Mouse (Mus musculus) megakaryocyte-erythroid progenitor cell, adult 5-6 weeks (primary cell): ENCODE results near the gene Gatd1. TPM values are rescaled to one million over a fixed set of nuclear protein-coding genes. Genes with fewer than 3 reads are reported as not detected.
A peak's percentile ranks its signal among the peaks of the same experiment; 100 is the strongest.

ENCODE experiments used
- ATAC-seq: replicated peaks from 2 replicates; pipeline ENCODE4 v1.8.0; 2016; ENCODE audit warnings: mild to moderate bottlenecking, inconsistent platforms; ENCODE audit not compliant: severe bottlenecking, poor library complexity, low FRiP score, low TSS enrichment
- total RNA-seq, 2 experiments: library from RNA; stranded (forward) in 1 of 2; stranded (reverse) in 1 of 2; fragments of 200-1000, 215-1000 nt in 1 of 2; fragments of >200 nt in 1 of 2; fragmentation: Nextera tagmentation in 1 of 2; gene quantifications; 2 replicates each; pipeline ENCODE4 v1.2.3; 2014 to 2017

Gene Gatd1
- total RNA-seq, 2 experiments from 2014 or later, result 13.9 to 26.8 TPM

- 0 out of 2 replicates have a peak, but pooled peaks have one; percentile 11 for ATAC-seq
Measured at GRCm38 (mm10) chr7:141394771-141395170, 19.2 kb downstream of the Gatd1 start.

DNA sequence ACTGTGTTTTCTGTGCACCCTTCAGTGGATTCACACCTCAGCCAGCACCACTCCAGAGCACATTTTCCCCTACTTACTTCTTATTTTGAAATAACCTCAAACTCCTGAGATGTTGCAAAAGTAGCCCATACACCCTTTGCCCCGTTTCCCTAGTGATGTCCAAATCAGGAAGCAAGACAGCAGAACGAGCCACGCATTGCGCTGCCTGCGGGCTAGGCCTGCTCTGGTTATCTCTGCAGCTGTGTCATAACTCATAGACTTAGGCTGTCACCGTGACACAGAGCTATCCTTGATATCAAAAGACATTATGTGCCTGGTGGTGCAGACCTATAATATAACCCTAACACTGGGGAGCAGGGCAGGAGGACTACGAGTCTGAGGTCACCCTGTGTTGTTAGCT lies 19.8 kb downstream of the Gatd1 start:
- peak; percentile 64 for ATAC-seq

- ATAC-seq, result peak; percentile 43
Measured at GRCm38 (mm10) chr7:141392552-141393222, 21.2 kb downstream of the Gatd1 start.

- ATAC-seq, result peak; percentile 72
Measured at GRCm38 (mm10) chr7:141391625-141392551, 22.0 kb downstream of the Gatd1 start, which contains the start of gene Taldo1. Gene Taldo1, plus strand, starts transcription at chr7:141392199.

GRCm38 (mm10) chr7:141390326-141391259 lies 23.3 kb downstream of the Gatd1 start:
- no peak for ATAC-seq

DNA sequence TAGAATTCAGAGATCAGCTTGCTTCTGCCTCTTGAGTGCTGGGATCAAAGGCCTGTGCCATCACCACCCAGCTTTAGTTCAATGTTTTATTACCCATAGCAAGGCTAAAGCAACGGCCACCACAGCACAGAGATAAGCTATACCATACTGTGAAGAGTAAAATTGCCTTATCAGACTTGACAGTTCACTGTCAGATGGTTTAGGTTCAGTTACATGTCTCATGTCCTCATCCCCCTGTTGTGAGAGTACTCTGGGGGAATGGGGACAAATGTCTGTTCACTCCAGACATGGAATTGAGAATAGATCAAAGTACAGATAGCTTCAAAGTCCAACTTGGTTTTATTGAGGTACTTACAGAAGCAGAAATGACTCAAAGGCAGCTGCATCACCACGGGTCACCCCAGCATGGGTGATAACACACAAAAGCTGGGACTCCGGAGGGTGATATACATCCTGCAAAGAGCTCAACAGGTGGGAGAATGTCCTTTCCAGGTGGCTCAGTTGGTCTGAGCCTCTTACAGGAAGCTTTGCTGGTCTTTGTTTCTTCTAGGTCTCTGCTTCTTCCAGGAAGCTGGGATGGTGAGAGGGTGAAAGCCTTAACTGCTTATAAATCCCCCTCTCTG lies 25.3 kb downstream of the Gatd1 start:
- ATAC-seq, result peak; percentile 17

DNA sequence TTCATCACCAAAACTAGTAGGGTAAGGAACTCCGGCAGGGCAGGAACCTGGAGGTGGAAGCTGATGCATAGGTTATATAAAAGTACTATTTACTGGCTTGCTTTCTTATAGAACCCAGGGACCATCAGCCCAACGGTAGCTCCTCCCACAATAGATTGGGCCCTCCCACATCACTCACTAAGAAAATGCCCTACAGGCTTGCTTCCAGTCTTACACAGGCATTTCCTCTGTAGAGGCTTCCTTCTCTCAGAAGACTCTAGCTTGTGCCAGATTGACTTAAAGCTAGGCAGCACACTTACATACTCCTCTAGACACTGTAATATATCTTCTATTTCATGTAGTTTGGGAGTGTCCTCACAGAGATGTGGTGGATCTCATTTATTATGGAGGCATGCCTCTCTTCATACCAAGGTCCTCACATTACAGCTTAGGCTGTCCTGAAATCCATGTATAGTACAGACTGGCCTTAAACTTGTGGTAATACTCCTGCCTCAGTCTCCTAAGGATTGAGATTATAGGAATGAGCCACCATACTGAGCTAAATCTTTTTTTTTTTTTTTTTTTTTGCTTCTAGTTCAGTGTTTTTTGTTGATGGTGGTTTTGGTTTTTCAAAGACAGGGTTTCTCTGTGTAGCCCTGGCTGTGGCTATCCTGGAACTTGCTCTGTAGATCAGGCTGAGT lies 26.0 kb downstream of the Gatd1 start:
- ATAC-seq, result no peak

GRCm38 (mm10) chr7:141381068-141381835 lies 32.7 kb downstream of the Gatd1 start:
- no peak for ATAC-seq

DNA sequence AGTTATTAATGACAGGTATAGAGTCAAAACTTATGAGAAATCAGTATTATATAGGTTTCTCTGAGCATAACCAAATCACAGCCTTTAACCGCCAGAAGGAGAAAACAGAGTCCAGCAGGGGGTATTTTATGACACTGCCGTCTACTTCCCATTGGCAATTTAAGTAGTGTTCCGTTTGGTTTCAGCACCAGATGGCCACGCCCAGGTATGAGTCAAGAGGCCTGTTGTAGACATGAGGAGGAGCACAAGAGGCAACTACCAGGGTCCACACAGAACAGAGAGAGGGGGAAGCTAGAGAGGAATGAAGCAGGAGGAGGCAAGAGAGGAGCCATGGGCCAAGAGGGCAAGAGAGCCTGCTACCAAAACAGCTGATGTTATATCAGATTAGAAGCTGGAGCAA lies 34.4 kb downstream of the Gatd1 start:
- ATAC-seq, result peak; percentile 24; the same call in 1 of the 2 replicates

- ATAC-seq, result 0 out of 2 replicates have a peak, but pooled peaks have one; percentile 65
Measured at GRCm38 (mm10) chr7:141374399-141374798, 39.5 kb downstream of the Gatd1 start.

DNA sequence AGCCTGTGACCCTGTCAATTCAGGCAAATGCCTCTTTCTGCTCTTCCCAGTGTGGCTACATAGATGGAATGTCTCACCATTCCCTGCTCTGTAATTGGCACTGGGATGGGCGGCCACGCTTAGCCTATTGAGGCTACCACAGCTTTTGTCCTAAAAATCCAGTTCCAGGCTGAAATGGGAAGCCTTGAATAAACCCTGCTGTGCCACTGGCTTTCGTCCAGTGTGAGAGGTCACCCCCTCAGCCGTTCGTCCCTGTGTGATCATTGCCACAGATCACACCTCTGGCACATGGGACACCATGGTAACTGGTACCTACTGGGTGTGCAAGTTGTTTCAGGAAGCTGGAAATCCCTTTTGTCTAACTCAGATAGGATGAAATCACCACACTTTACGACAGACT lies 40.3 kb downstream of the Gatd1 start:
- no peak for ATAC-seq

DNA sequence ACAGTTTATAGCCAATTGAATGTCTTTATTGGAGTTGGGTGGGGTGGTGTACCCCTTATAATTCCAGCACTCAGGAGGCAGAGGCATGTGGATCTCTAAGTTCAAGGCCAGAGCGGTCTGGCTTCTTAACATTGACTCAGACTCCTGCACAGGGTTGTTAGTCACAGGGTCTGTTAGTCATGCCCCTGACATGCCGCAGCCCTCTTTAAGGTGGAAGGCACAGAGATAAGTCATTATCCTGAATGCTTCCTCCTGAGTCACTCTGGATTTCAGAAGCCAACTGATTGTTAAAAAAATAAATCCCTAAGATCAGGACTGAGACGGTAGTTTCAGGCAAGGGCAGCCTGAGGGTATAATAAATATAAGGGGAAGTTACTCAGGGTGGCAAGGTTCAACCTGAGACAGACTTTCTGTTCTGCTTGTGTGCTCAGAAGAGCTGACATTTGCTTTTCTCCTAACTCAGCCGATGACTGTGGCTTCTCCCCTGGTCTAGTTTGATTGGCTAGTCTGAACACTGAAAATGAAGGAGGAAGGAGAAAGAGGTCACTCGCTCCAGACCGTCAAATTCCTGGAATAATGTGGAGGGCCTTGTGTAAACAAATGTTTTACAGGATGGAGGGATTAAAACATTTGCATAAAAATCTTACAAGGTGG lies 41.9 kb downstream of the Gatd1 start:
- no peak for ATAC-seq

- no peak; the same call in 1 of the 2 replicates for ATAC-seq
Measured at GRCm38 (mm10) chr7:141369918-141370317, 44.0 kb downstream of the Gatd1 start.

DNA sequence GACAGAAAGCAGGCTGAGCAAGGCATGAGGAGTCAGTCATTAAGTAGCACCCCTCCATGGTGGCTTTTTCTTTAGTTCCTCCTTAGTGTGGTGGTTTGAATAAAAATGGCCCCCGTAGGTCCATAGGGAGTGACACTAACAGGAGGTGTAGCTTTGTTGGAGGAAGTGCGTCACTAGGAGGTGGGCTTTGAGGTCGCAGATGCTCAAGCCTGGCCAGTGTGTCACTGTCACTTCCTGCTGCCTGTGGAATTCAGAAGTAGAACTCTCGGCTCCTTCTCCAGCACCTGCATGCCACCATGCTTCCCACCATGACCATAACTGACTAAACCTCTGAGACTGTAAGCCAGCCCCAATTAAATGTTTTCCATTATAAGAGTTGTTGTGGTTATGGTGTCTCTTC lies 46.6 kb downstream of the Gatd1 start:
- no peak for ATAC-seq

GRCm38 (mm10) chr7:141365049-141365445 lies 48.9 kb downstream of the Gatd1 start:
- no peak for ATAC-seq

DNA sequence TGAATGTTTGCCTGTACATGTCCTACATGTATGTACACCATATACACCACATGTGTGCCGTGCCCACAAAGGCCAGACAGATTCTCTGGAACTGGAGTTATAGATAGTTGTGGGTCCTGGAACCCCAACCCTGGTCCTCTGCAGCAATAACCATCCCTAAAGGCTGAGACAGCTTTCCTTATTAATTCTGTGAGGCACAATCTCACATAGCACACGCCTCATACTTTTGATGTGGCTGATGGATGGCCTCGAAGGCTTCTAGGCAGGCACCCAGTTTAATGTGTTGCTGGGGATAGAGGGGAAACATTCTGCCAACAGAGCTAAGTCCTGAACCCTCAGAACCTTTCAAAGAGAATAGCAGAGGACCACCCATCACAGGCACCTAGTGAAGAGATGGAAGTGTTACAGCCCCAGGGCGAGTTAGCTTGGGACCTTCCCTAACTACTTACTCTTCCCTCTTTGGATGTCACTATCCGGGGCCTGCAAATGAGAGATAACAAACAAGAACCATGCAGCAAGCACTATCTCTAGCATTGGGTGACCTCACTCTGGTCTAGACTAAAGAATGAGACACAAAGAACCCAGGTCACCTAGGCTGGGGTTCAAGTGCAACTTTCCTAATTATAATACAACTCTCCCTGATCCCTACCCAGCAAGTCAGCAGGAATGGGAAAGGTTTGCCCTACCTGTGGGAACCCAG lies 49.4 kb downstream of the Gatd1 start:
- peak; percentile 81 for ATAC-seq

DNA sequence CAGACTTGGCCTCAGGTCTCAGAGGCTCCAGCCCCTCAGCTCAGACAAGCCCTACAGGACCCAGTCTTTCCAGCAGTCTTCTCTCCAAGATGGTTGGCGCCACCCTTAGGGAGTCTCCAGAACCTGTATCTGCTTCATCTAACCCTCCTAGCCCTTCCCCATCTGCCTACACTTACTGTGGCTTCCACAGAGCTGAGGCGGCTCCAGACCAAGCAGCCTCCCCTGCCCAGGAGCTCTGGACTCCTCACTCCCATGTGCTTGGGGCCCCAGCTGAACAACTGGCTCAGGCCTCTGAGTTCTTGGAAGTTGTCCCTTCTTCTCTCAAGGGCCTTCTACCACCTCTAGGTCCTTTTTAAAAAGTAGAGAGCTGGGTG lies 50.2 kb downstream of the Gatd1 start:
- ATAC-seq, result peak; percentile 19; the same call in 1 of the 2 replicates
